Mouse (Mus musculus): ENCODE measurements at regions not wholly inside any gene's neighbourhood (a gene's known extent, or its start where the extent isn't known, plus 50 kb on each side); places are given as distances from the start of the nearest gene placed in this dataset.

DNA sequence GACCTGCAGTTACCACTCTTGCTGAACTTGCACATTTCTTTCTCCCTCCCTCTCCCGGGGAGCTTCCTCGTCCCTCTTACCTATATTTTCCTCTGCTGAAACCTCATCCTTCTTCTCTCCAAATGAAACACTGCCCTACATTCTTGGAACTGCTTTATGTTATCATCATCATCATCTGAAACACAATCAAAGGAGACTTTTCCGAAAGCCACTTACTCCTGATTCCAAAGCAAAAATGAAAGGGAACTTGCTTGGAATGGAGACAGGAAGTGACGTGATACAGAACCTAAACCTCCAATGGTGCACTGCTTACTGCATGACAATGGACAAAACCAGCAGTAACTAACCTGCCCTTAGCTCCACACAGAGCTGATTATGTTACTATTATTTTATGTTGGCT is 287.2 kb upstream of the Btbd3 start:
- Histone ChIP-seq H3K36me3 (ENCODE audit: control insufficient read depth, insufficient read depth, low read length, poor library complexity, severe bottlenecking) (no peaks in the 10 kb centered on the region), H3K27me3 (ENCODE audit: control insufficient read depth, insufficient read depth, low read length, poor library complexity, severe bottlenecking) (no peaks in the 10 kb centered on the region), H3K4me3 (ENCODE audit: low read depth, low read length) (no peak overlapping the region), H3K27ac (ENCODE audit: insufficient read depth, low read length) (no peak overlapping the region), H3K9ac (ENCODE audit: low read depth, poor library complexity, severe bottlenecking) (no peak overlapping the region), H3K4me1 (ENCODE audit: control insufficient read depth, insufficient read depth, low read length) (no peaks in the 10 kb centered on the region), H3K9me3 (replicated peaks; ENCODE audit: control insufficient read depth, insufficient read depth, low read length, poor library complexity, severe bottlenecking) (no peaks in the 10 kb centered on the region)
- TF ChIP-seq CTCF (IDR thresholded peaks at IDR 0.05; ENCODE audit: low read depth, low read length) (no peak), EP300 (IDR thresholded peaks at IDR 0.05; ENCODE audit: insufficient read depth, low read depth, low read length) (no peak), POLR2A (IDR thresholded peaks at IDR 0.05; ENCODE audit: insufficient read depth, low read length) (no peak)

GRCm38 (mm10) chr2:137966460-137967076 is 289.8 kb upstream of the Btbd3 start:
- TF ChIP-seq EP300 (IDR thresholded peaks at IDR 0.05; ENCODE audit: insufficient read depth, low read depth, low read length) (no peak), CTCF (IDR thresholded peaks at IDR 0.05; ENCODE audit: low read depth, low read length) (no peak), POLR2A (IDR thresholded peaks at IDR 0.05; ENCODE audit: insufficient read depth, low read length) (no peak)
- Histone ChIP-seq H3K27me3 (ENCODE audit: control insufficient read depth, insufficient read depth, low read length, poor library complexity, severe bottlenecking) (no peaks in the 10 kb centered on the region), H3K9ac (ENCODE audit: low read depth, poor library complexity, severe bottlenecking) (no peak overlapping the region), H3K4me3 (ENCODE audit: low read depth, low read length) (no peak overlapping the region), H3K4me1 (ENCODE audit: control insufficient read depth, insufficient read depth, low read length) (no peaks in the 10 kb centered on the region), H3K36me3 (ENCODE audit: control insufficient read depth, insufficient read depth, low read length, poor library complexity, severe bottlenecking) (no peaks in the 10 kb centered on the region), H3K9me3 (replicated peaks; ENCODE audit: control insufficient read depth, insufficient read depth, low read length, poor library complexity, severe bottlenecking) (no peaks in the 10 kb centered on the region), H3K27ac (ENCODE audit: insufficient read depth, low read length) (no peak overlapping the region)

GRCm38 (mm10) chr2:137954830-137955229 is 301.5 kb upstream of the Btbd3 start:
- Histone ChIP-seq H3K27me3 (ENCODE audit: control insufficient read depth, insufficient read depth, low read length, poor library complexity, severe bottlenecking) (no peaks in the 10 kb centered on the region), H3K9me3 (replicated peaks; ENCODE audit: control insufficient read depth, insufficient read depth, low read length, poor library complexity, severe bottlenecking) (no peaks in the 10 kb centered on the region), H3K36me3 (ENCODE audit: control insufficient read depth, insufficient read depth, low read length, poor library complexity, severe bottlenecking) (no peaks in the 10 kb centered on the region), H3K9ac (ENCODE audit: low read depth, poor library complexity, severe bottlenecking) (no peak overlapping the region), H3K4me1 (ENCODE audit: control insufficient read depth, insufficient read depth, low read length) (no peaks in the 10 kb centered on the region), H3K4me3 (ENCODE audit: low read depth, low read length) (no peak overlapping the region), H3K27ac (ENCODE audit: insufficient read depth, low read length) (no peak overlapping the region)
- no peak for TF ChIP-seq EP300 (IDR thresholded peaks at IDR 0.05; ENCODE audit: insufficient read depth, low read depth, low read length)
- no peak for TF ChIP-seq POLR2A (IDR thresholded peaks at IDR 0.05; ENCODE audit: insufficient read depth, low read length)
- no peak for TF ChIP-seq CTCF (IDR thresholded peaks at IDR 0.05; ENCODE audit: low read depth, low read length)

- H3K9ac ChIP-seq (ENCODE audit: low read depth, poor library complexity, severe bottlenecking): no peak overlapping the region
- H3K9me3 ChIP-seq (replicated peaks; ENCODE audit: control insufficient read depth, insufficient read depth, low read length, poor library complexity, severe bottlenecking): no peaks in the 10 kb centered on the region
- H3K4me3 ChIP-seq (ENCODE audit: low read depth, low read length): no peak overlapping the region
- no peaks in the 10 kb centered on the region for H3K27me3 ChIP-seq (ENCODE audit: control insufficient read depth, insufficient read depth, low read length, poor library complexity, severe bottlenecking)
- H3K4me1 ChIP-seq (ENCODE audit: control insufficient read depth, insufficient read depth, low read length): no peaks in the 10 kb centered on the region
- H3K36me3 ChIP-seq (ENCODE audit: control insufficient read depth, insufficient read depth, low read length, poor library complexity, severe bottlenecking): no peaks in the 10 kb centered on the region
- TF ChIP-seq CTCF (IDR thresholded peaks at IDR 0.05; ENCODE audit: low read depth, low read length) (no peak), EP300 (IDR thresholded peaks at IDR 0.05; ENCODE audit: insufficient read depth, low read depth, low read length) (no peak), POLR2A (IDR thresholded peaks at IDR 0.05; ENCODE audit: insufficient read depth, low read length) (no peak)
- H3K27ac ChIP-seq (ENCODE audit: insufficient read depth, low read length): no peak overlapping the region
Observed at GRCm38 (mm10) chr2:137953144-137953543, 303.2 kb upstream of the Btbd3 start.

GRCm38 (mm10) chr2:137951942-137952341 is 304.4 kb upstream of the Btbd3 start:
- Histone ChIP-seq H3K27ac (ENCODE audit: insufficient read depth, low read length) (no peak overlapping the region), H3K36me3 (ENCODE audit: control insufficient read depth, insufficient read depth, low read length, poor library complexity, severe bottlenecking) (no peaks in the 10 kb centered on the region), H3K27me3 (ENCODE audit: control insufficient read depth, insufficient read depth, low read length, poor library complexity, severe bottlenecking) (no peaks in the 10 kb centered on the region), H3K4me1 (ENCODE audit: control insufficient read depth, insufficient read depth, low read length) (no peaks in the 10 kb centered on the region), H3K9me3 (replicated peaks; ENCODE audit: control insufficient read depth, insufficient read depth, low read length, poor library complexity, severe bottlenecking) (no peaks in the 10 kb centered on the region), H3K4me3 (ENCODE audit: low read depth, low read length) (no peak overlapping the region), H3K9ac (ENCODE audit: low read depth, poor library complexity, severe bottlenecking) (no peak overlapping the region)
- no peak for TF ChIP-seq POLR2A (IDR thresholded peaks at IDR 0.05; ENCODE audit: insufficient read depth, low read length)
- TF ChIP-seq EP300 (IDR thresholded peaks at IDR 0.05; ENCODE audit: insufficient read depth, low read depth, low read length): no peak
- no peak for TF ChIP-seq CTCF (IDR thresholded peaks at IDR 0.05; ENCODE audit: low read depth, low read length)

- no peaks in the 10 kb centered on the region for H3K27me3 ChIP-seq (ENCODE audit: control insufficient read depth, insufficient read depth, low read length, poor library complexity, severe bottlenecking)
- TF ChIP-seq POLR2A (IDR thresholded peaks at IDR 0.05; ENCODE audit: insufficient read depth, low read length) (no peak), CTCF (IDR thresholded peaks at IDR 0.05; ENCODE audit: low read depth, low read length) (no peak), EP300 (IDR thresholded peaks at IDR 0.05; ENCODE audit: insufficient read depth, low read depth, low read length) (no peak)
- no peak overlapping the region for H3K4me3 ChIP-seq (ENCODE audit: low read depth, low read length)
- H3K27ac ChIP-seq (ENCODE audit: insufficient read depth, low read length): no peak overlapping the region
- no peaks in the 10 kb centered on the region for H3K36me3 ChIP-seq (ENCODE audit: control insufficient read depth, insufficient read depth, low read length, poor library complexity, severe bottlenecking)
- H3K4me1 ChIP-seq (ENCODE audit: control insufficient read depth, insufficient read depth, low read length): no peaks in the 10 kb centered on the region
- H3K9me3 ChIP-seq (replicated peaks; ENCODE audit: control insufficient read depth, insufficient read depth, low read length, poor library complexity, severe bottlenecking): no peaks in the 10 kb centered on the region
- H3K9ac ChIP-seq (ENCODE audit: low read depth, poor library complexity, severe bottlenecking): no peak overlapping the region
Observed at GRCm38 (mm10) chr2:137950931-137951330, 305.4 kb upstream of the Btbd3 start.
